Comparison of ENCODE assay signal across 11 mouse cellular contexts in genomic region chr11:61751612-61752011, GRCm38 (mm10). TPM values are rescaled to one million over a fixed set of nuclear protein-coding genes. Genes with fewer than 3 reads are reported as not detected.
DNase-seq lines count a peak whose midpoint lies in the region; ATAC-seq and TF ChIP-seq lines count a peak whose summit lies in the region.
"Had no signal": no experiment of that assay in that cellular context is flagged by ENCODE, and none has a peak within 500 bp of the region (broad histone marks: within the 10 kb centered on the region; RNA-seq: fewer than 3 reads in every experiment).

No protein-coding gene starts in this region.

- WGBS in liver, embryonic 12.5 days (ENCODE audit: insufficient replicate concordance): 64% methylated on average over 5 of the region's 5 CpGs
- 79% methylated on average over 5 of the region's 5 CpGs for WGBS in stomach, postnatal 0 days

- no peaks in the 10 kb centered on the region for H3K27me3 ChIP-seq in liver, embryonic 12.5 days (replicated peaks)
- no peaks in the 10 kb centered on the region for H3K27me3 ChIP-seq in stomach, postnatal 0 days (ENCODE audit: control insufficient read depth, insufficient read depth, low read length)
- H3K27me3 ChIP-seq: limb, embryonic 13.5 days; neural tube, embryonic 15.5 days had no signal

- H3K4me1 ChIP-seq in liver, embryonic 12.5 days: peaks cover 10% of the 10 kb centered on the region
- H3K4me1 ChIP-seq in stomach, postnatal 0 days (replicated peaks; ENCODE audit: control insufficient read depth, insufficient read depth): no peaks in the 10 kb centered on the region
- H3K4me1 ChIP-seq: limb, embryonic 13.5 days; neural tube, embryonic 15.5 days had no signal

- no peak overlapping the region for H3K4me2 ChIP-seq in liver, embryonic 12.5 days
- no peak overlapping the region for H3K4me2 ChIP-seq in stomach, postnatal 0 days (replicated peaks; ENCODE audit: low read depth)
- H3K4me2 ChIP-seq: heart, embryonic 11.5 days; limb, embryonic 13.5 days; neural tube, embryonic 15.5 days had no signal

- H3K9me3 ChIP-seq in liver, embryonic 12.5 days (replicated peaks): no peaks in the 10 kb centered on the region
- no peaks in the 10 kb centered on the region for H3K9me3 ChIP-seq in stomach, postnatal 0 days (ENCODE audit: control insufficient read depth, low read length)
- H3K9me3 ChIP-seq: limb, embryonic 13.5 days; neural tube, embryonic 15.5 days had no signal

- H3K27ac ChIP-seq in liver, embryonic 12.5 days: no peak overlapping the region
- H3K27ac ChIP-seq in stomach, postnatal 0 days (replicated peaks): no peak overlapping the region
- H3K27ac ChIP-seq: limb, embryonic 13.5 days; neural tube, embryonic 15.5 days had no signal

- H3K36me3 ChIP-seq in liver, embryonic 12.5 days: peaks cover 76% of the 10 kb centered on the region
- H3K36me3 ChIP-seq in stomach, postnatal 0 days (ENCODE audit: control insufficient read depth, insufficient read depth, low read length): peaks cover 9% of the 10 kb centered on the region

- TF ChIP-seq EP300 in stomach, postnatal 0 days (optimal IDR thresholded peaks at IDR 0.05): no peak

- H3K4me3 ChIP-seq in liver, embryonic 12.5 days: no peak overlapping the region
- no peak overlapping the region for H3K4me3 ChIP-seq in stomach, postnatal 0 days (ENCODE audit: low read depth, low read length)
- H3K4me3 ChIP-seq: limb, embryonic 13.5 days; neural tube, embryonic 15.5 days had no signal

- peak; percentile 32 for DNase-seq in adrenal gland, postnatal 14 days
- DNase-seq in adrenal gland, adult 18-20 months (ENCODE audit: low spot score in 2 of 2): no peak
- peak; percentile 21 for DNase-seq in liver
- DNase-seq in embryo, embryonic 10.5 days (ENCODE audit: low spot score): peak; percentile 58
- DNase-seq in stomach, postnatal 0 days (ENCODE audit: low spot score): no peak
- no peak for DNase-seq in urinary bladder, postnatal 10 days (ENCODE audit: low spot score)
- DNase-seq in left cerebral cortex, postnatal 36 days (ENCODE audit: low spot score in 2 of 2): no peak

- no peak for ATAC-seq in liver, embryonic 12.5 days
- no peak for ATAC-seq in stomach, postnatal 0 days (ENCODE audit: low FRiP score, low TSS enrichment)

- no peak overlapping the region for H3K9ac ChIP-seq in liver, embryonic 12.5 days
- H3K9ac ChIP-seq in stomach, postnatal 0 days (ENCODE audit: low read length): no peak overlapping the region
- H3K9ac ChIP-seq: limb, embryonic 13.5 days; neural tube, embryonic 15.5 days had no signal

- intact Hi-C loops in left cerebral cortex, postnatal 36 days (cut with DNase I): no loop called here

- peak; percentile 70 for TF ChIP-seq CTCF in stomach, postnatal 0 days (IDR thresholded peaks at IDR 0.05; ENCODE audit: low read depth)

RNA-seq across cellular contexts. Expression of gene Prpsap2, which starts 10.3 kb away (rescaled TPM):
- total RNA-seq in adrenal gland, postnatal 14 days (2021): 25.9 and 27.9 TPM in 2 replicates
- 10 to 100 TPM; 25.1 to 27.9 TPM for total RNA-seq in adrenal gland, adult 18-20 months (2021)
- 10.9 and 12.1 TPM in 2 replicates for polyA plus RNA-seq in liver, embryonic 12.5 days (2016; fragmentation: Nextera tagmentation; extraction: Ambion mirVana)
- 17.4 and 17.8 TPM in 2 replicates for polyA plus RNA-seq in stomach, postnatal 0 days (2015; fragmentation: Nextera tagmentation; extraction: Ambion mirVana)
- 10 to 100 TPM; 38.0 to 38.4 TPM for total RNA-seq in left cerebral cortex, postnatal 36 days (2021)

RNA-seq across cellular contexts. Expression of gene Slc5a10, which starts 31.0 kb away (rescaled TPM):
- not detected in 2 replicates for total RNA-seq in adrenal gland, postnatal 14 days (2021)
- total RNA-seq in adrenal gland, adult 18-20 months (2021): not detected
- not detected in 2 replicates for polyA plus RNA-seq in liver, embryonic 12.5 days (2016; fragmentation: Nextera tagmentation; extraction: Ambion mirVana)
- 0.07 TPM in 1 of 2 replicates, not detected in the other for polyA plus RNA-seq in stomach, postnatal 0 days (2015; fragmentation: Nextera tagmentation; extraction: Ambion mirVana)
- total RNA-seq in left cerebral cortex, postnatal 36 days (2021): under 1 TPM; 0.22 to 0.23 TPM
- polyA plus RNA-seq: heart, embryonic 11.5 days; neural tube, embryonic 15.5 days had no signal

Comparison
In these comparisons a context has a peak if more than half of its experiments do, and no peak if none do; other contexts are left out.
1. DNase-seq: peak in adrenal gland, postnatal 14 days (single experiment), liver (single experiment) and embryo, embryonic 10.5 days (single experiment); none in adrenal gland, adult 18-20 months (0 of 2), stomach, postnatal 0 days (single experiment), urinary bladder, postnatal 10 days (single experiment) and left cerebral cortex, postnatal 36 days (0 of 2).